Mouse (Mus musculus) C2C12 (cell line): Measurements from ENCODE around the gene Agpat2.

Source experiments
- CEBPB ChIP-seq: IDR thresholded peaks from one replicate; pipeline ENCODE4 v1.6.1; 2011; ENCODE audit warnings: low read depth, mild to moderate bottlenecking, control low read depth, moderate library complexity
- CTCF ChIP-seq: IDR thresholded peaks from one replicate; pipeline ENCODE4 v1.5.1; 2011; ENCODE audit not compliant: control insufficient read depth, insufficient read depth, insufficient read length
- MAX ChIP-seq: IDR thresholded peaks from one replicate; pipeline ENCODE4 v1.6.1; 2011; ENCODE audit warnings: mild to moderate bottlenecking, control low read depth
- MYOD1 ChIP-seq: IDR thresholded peaks from one replicate; pipeline ENCODE4 v1.6.1; 2011; ENCODE audit warnings: low read depth; ENCODE audit not compliant: control insufficient read depth, insufficient read length
- MYOG ChIP-seq: IDR thresholded peaks from one replicate; pipeline ENCODE4 v1.6.1; 2011; ENCODE audit not compliant: control insufficient read depth, insufficient read length; ENCODE audit errors: extremely low read depth
- USF1 ChIP-seq: IDR thresholded peaks from one replicate; pipeline ENCODE4 v1.6.1; 2011; ENCODE audit warnings: low read depth, mild to moderate bottlenecking, control low read depth, moderate library complexity

- no peak for TF ChIP-seq CTCF
- TF ChIP-seq MAX, result no peak
- no peak for TF ChIP-seq MYOG
- TF ChIP-seq CEBPB, result no peak
- no peak for TF ChIP-seq USF1
- no peak for TF ChIP-seq MYOD1
These were observed 5.0 kb upstream of the Agpat2 start for GRCm38 (mm10) chr2:26609261-26609661.
